Mouse (Mus musculus) lung, postnatal 0 days (tissue): ENCODE results near the gene Runx3. TPM values are rescaled to one million over a fixed set of nuclear protein-coding genes. Genes with fewer than 3 reads are reported as not detected.

Experiments
- ATAC-seq: fragments of 200-750 bp; cut with Nextera tagmentation; 2 replicates; pipeline ENCODE4 v1.8.0; 2017; ENCODE audit warnings: moderate library complexity
- DNase-seq: peaks from one replicate; pipeline ENCODE4 v3.0.0-alpha.2; 2016; ENCODE audit warnings: low spot score
- H3K27ac ChIP-seq: fragments of 300-500 bp; sonication (generic); 2 replicates; pipeline ENCODE4 v1.5.1; 2014; ENCODE audit warnings: antibody characterized with exemption, mild to moderate bottlenecking, low read length, mixed read lengths
- H3K27me3 ChIP-seq: fragments of 300-500 bp; sonication (generic); replicated peaks from 2 replicates; pipeline ENCODE4 v1.6.1; 2014; ENCODE audit warnings: low read length, mixed read lengths; ENCODE audit not compliant: insufficient read depth
- H3K36me3 ChIP-seq: fragments of 300-500 bp; sonication (generic); 2 replicates; pipeline ENCODE4 v1.6.1; 2014; ENCODE audit warnings: low read length, mixed read lengths; ENCODE audit not compliant: insufficient read depth
- H3K4me1 ChIP-seq: fragments of 300-500 bp; sonication (generic); 2 replicates; pipeline ENCODE4 v1.6.1; 2014; ENCODE audit warnings: antibody characterized with exemption, low read depth, low read length, mixed read lengths; ENCODE audit not compliant: insufficient read depth
- H3K4me2 ChIP-seq: fragments of 300-500 bp; sonication (generic); replicated peaks from 2 replicates; pipeline ENCODE4 v1.6.1; 2014; ENCODE audit warnings: low read depth, mild to moderate bottlenecking, low read length, moderate library complexity, mixed read lengths
- H3K4me3 ChIP-seq: fragments of 300-500 bp; sonication (generic); 2 replicates; pipeline ENCODE4 v1.5.1; 2014; ENCODE audit warnings: low read depth, low read length
- H3K9ac ChIP-seq: fragments of 300-500 bp; sonication (generic); replicated peaks from 2 replicates; pipeline ENCODE4 v1.6.1; 2014; ENCODE audit warnings: low read depth, mild to moderate bottlenecking
- H3K9me3 ChIP-seq: fragments of 300-500 bp; sonication (generic); 2 replicates; pipeline ENCODE4 v1.6.1; 2016; ENCODE audit warnings: low read length, mixed read lengths
- CTCF ChIP-seq: IDR thresholded peaks from 2 replicates; pipeline ENCODE4 v1.5.1; 2016; ENCODE audit warnings: antibody characterized with exemption, mild to moderate bottlenecking
- EP300 ChIP-seq: IDR thresholded peaks from 2 replicates; pipeline ENCODE4 v1.6.1; 2016; ENCODE audit warnings: antibody characterized with exemption, mild to moderate bottlenecking, control low read depth
- whole genome bisulfite sequencing: fragments of 180-500 bp; shearing (Covaris S2); extraction: QIAGEN DNeasy Blood & Tissue Kit; methylation state at CpG from one replicate; pipeline ENCODE4 v1.1.7; 2014; 5-methylcytosine and 5-hydroxymethylcytosine counted together
- polyA plus RNA-seq: library from polyadenylated mRNA; unstranded; fragments of >200 nt; fragmentation: Nextera tagmentation; extraction: Ambion mirVana; gene quantifications from 2 replicates; pipeline ENCODE4 v1.2.1, GENCODE M21; 2015

Runx3 gene
- polyA plus RNA-seq, 1 experiment from 2014 or later: 0.13 TPM

- Histone ChIP-seq H3K36me3 (no peaks in the 10 kb centered on the region), H3K4me3 (no peak overlapping the region), H3K27ac (no peak overlapping the region), H3K4me1 (no peaks in the 10 kb centered on the region), H3K27me3 (no peaks in the 10 kb centered on the region), H3K9ac (no peak overlapping the region), H3K4me2 (no peak overlapping the region), H3K9me3 (no peaks in the 10 kb centered on the region)
- WGBS: 66% methylated on average over 9 of the region's 9 CpGs
- TF ChIP-seq EP300 (no peak), CTCF (no peak)
- DNase-seq: no peak
- ATAC-seq: no peak
These were observed 43.3 kb upstream of the Runx3 start for GRCm38 (mm10) chr4:135077196-135077595.

GRCm38 (mm10) chr4:135079859-135080640 is 40.4 kb upstream of the Runx3 start:
- Histone ChIP-seq H3K9ac (no peak overlapping the region), H3K4me2 (no peak overlapping the region), H3K4me3 (no peak overlapping the region), H3K27me3 (no peaks in the 10 kb centered on the region), H3K4me1 (no peaks in the 10 kb centered on the region), H3K9me3 (no peaks in the 10 kb centered on the region), H3K36me3 (no peaks in the 10 kb centered on the region), H3K27ac (no peak overlapping the region)
- TF ChIP-seq EP300 (no peak), CTCF (no peak)
- 50% methylated on average over 23 of the region's 23 CpGs for WGBS
- ATAC-seq: no peak; the same call in 1 of the 2 replicates
- DNase-seq: no peak

GRCm38 (mm10) chr4:135080641-135080920 is 39.9 kb upstream of the Runx3 start:
- no peak for DNase-seq
- H3K27me3 ChIP-seq: no peaks in the 10 kb centered on the region
- no peak for ATAC-seq
- H3K27ac ChIP-seq: no peak overlapping the region
- H3K4me1 ChIP-seq: no peaks in the 10 kb centered on the region
- no peak overlapping the region for H3K9ac ChIP-seq
- H3K4me2 ChIP-seq: no peak overlapping the region
- no peaks in the 10 kb centered on the region for H3K9me3 ChIP-seq
- 56% methylated on average over 7 of the region's 7 CpGs for WGBS
- no peak overlapping the region for H3K4me3 ChIP-seq
- TF ChIP-seq CTCF: no peak
- TF ChIP-seq EP300: no peak
- H3K36me3 ChIP-seq: no peaks in the 10 kb centered on the region

GRCm38 (mm10) chr4:135083089-135083488 is 37.4 kb upstream of the Runx3 start:
- no peaks in the 10 kb centered on the region for H3K36me3 ChIP-seq
- H3K27ac ChIP-seq: no peak overlapping the region
- DNase-seq (no peak), ATAC-seq (no peak)
- H3K9me3 ChIP-seq: no peaks in the 10 kb centered on the region
- H3K27me3 ChIP-seq: no peaks in the 10 kb centered on the region
- H3K4me3 ChIP-seq: no peak overlapping the region
- no peak for TF ChIP-seq EP300
- no peak for TF ChIP-seq CTCF
- H3K4me2 ChIP-seq: no peak overlapping the region
- WGBS: 59% methylated on average over 6 of the region's 6 CpGs
- H3K9ac ChIP-seq: no peak overlapping the region
- no peaks in the 10 kb centered on the region for H3K4me1 ChIP-seq

- 63% methylated on average over 13 of the region's 13 CpGs for WGBS
- H3K9me3 ChIP-seq: no peaks in the 10 kb centered on the region
- ATAC-seq (no peak), DNase-seq (no peak)
- no peak overlapping the region for H3K9ac ChIP-seq
- H3K4me1 ChIP-seq: no peaks in the 10 kb centered on the region
- H3K27ac ChIP-seq: no peak overlapping the region
- no peaks in the 10 kb centered on the region for H3K36me3 ChIP-seq
- H3K4me2 ChIP-seq: no peak overlapping the region
- H3K4me3 ChIP-seq: no peak overlapping the region
- TF ChIP-seq CTCF: peak; percentile 42
- TF ChIP-seq EP300: no peak
- no peaks in the 10 kb centered on the region for H3K27me3 ChIP-seq
These were observed 35.2 kb upstream of the Runx3 start for GRCm38 (mm10) chr4:135085077-135085853.

- TF ChIP-seq CTCF (no peak), EP300 (no peak)
- H3K4me2 ChIP-seq: no peak overlapping the region
- H3K4me1 ChIP-seq: no peaks in the 10 kb centered on the region
- no peak overlapping the region for H3K4me3 ChIP-seq
- H3K27me3 ChIP-seq: no peaks in the 10 kb centered on the region
- H3K9ac ChIP-seq: no peak overlapping the region
- H3K27ac ChIP-seq: no peak overlapping the region
- H3K9me3 ChIP-seq: no peaks in the 10 kb centered on the region
- DNase-seq: no peak
- WGBS: 66% methylated on average over 13 of the region's 13 CpGs
- no peak for ATAC-seq
- H3K36me3 ChIP-seq: no peaks in the 10 kb centered on the region
These were observed 29.8 kb upstream of the Runx3 start for GRCm38 (mm10) chr4:135090613-135091012.
